Mouse (Mus musculus) stomach, embryonic 14.5 days (tissue): Measurements from ENCODE around the gene Aldh1a3. TPM values are rescaled to one million over a fixed set of nuclear protein-coding genes. Genes with fewer than 3 reads are reported as not detected.

Experiments
- ATAC-seq: fragments of 200-750 bp; cut with Nextera tagmentation; 2 replicates; pipeline ENCODE4 v1.8.0; 2017; ENCODE audit warnings: low read depth, moderate TSS enrichment; ENCODE audit not compliant: insufficient number of reproducible peaks, insufficient read depth, low FRiP score
- H3K27ac ChIP-seq: fragments of 300-500 bp; sonication (generic); 2 replicates; pipeline ENCODE4 v1.5.1; 2014; ENCODE audit warnings: mild to moderate bottlenecking, low read length, moderate library complexity, mixed read lengths
- H3K27me3 ChIP-seq: fragments of 300-500 bp; sonication (generic); 2 replicates; pipeline ENCODE4 v1.6.1; 2014; ENCODE audit warnings: low read length, control low read depth, mixed read lengths; ENCODE audit not compliant: control insufficient read depth, insufficient read depth
- H3K36me3 ChIP-seq: fragments of 300-500 bp; sonication (generic); 2 replicates; pipeline ENCODE4 v1.6.1; 2014; ENCODE audit warnings: mild to moderate bottlenecking, control low read depth, low read length, moderate library complexity, mixed read lengths; ENCODE audit not compliant: control insufficient read depth, insufficient read depth
- H3K4me1 ChIP-seq: fragments of 300-500 bp; sonication (generic); 2 replicates; pipeline ENCODE4 v1.6.1; 2014; ENCODE audit warnings: low read length, control low read depth, mixed read lengths; ENCODE audit not compliant: control insufficient read depth, insufficient read depth
- H3K4me2 ChIP-seq: fragments of 300-500 bp; sonication (generic); replicated peaks from 2 replicates; pipeline ENCODE4 v1.6.1; 2014; ENCODE audit warnings: low read depth, low read length, control low read depth
- H3K4me3 ChIP-seq: fragments of 300-500 bp; sonication (generic); 2 replicates; pipeline ENCODE4 v1.5.1; 2014; ENCODE audit warnings: low read depth, low read length, control low read depth
- H3K9ac ChIP-seq: fragments of 300-500 bp; sonication (generic); replicated peaks from 2 replicates; pipeline ENCODE4 v1.6.1; 2014; ENCODE audit warnings: low read depth, mild to moderate bottlenecking, control low read depth, low read length, moderate library complexity, mixed read lengths
- H3K9me3 ChIP-seq: fragments of 300-500 bp; sonication (generic); 2 replicates; pipeline ENCODE4 v1.6.1; 2016; ENCODE audit warnings: low read depth, low read length, control low read depth; ENCODE audit not compliant: control insufficient read depth
- WGBS: fragments of 180-500 bp; shearing (Covaris S2); extraction: QIAGEN DNeasy Blood & Tissue Kit; methylation state at CpG from one replicate; pipeline ENCODE4 v1.1.7; 2014; 5-methylcytosine and 5-hydroxymethylcytosine counted together
- microRNA-seq: library from miRNA; unstranded; fragments of <30 nt; microRNA quantifications from one replicate; pipeline ENCODE4, GENCODE M21; 2016
- polyA plus RNA-seq: library from polyadenylated mRNA; unstranded; fragments of >200 nt; fragmentation: Nextera tagmentation; extraction: Ambion mirVana; gene quantifications from 2 replicates; pipeline ENCODE4 v1.2.1, GENCODE M21; 2014

Aldh1a3 gene
- polyA plus RNA-seq, 1 experiment from 2014 or later = 11.4 TPM

- 74% methylated on average over 6 of the region's 6 CpGs for WGBS
- Histone ChIP-seq H3K36me3 (no peaks in the 10 kb centered on the region), H3K4me3 (no peak overlapping the region), H3K9ac (no peak overlapping the region), H3K27ac (no peak overlapping the region), H3K4me1 (peaks cover 18% of the 10 kb centered on the region), H3K27me3 (no peaks in the 10 kb centered on the region), H3K4me2 (no peak overlapping the region), H3K9me3 (no peaks in the 10 kb centered on the region)
- ATAC-seq = no peak
These were observed 84.5 kb downstream of the Aldh1a3 start for GRCm38 (mm10) chr7:66342831-66343230.

GRCm38 (mm10) chr7:66342323-66342722, 85.0 kb downstream of the Aldh1a3 start:
- Histone ChIP-seq H3K27me3 (no peaks in the 10 kb centered on the region), H3K27ac (no peak overlapping the region), H3K9me3 (no peaks in the 10 kb centered on the region), H3K4me1 (peaks cover 15% of the 10 kb centered on the region), H3K36me3 (no peaks in the 10 kb centered on the region), H3K4me2 (no peak overlapping the region), H3K9ac (no peak overlapping the region), H3K4me3 (no peak overlapping the region)
- no peak for ATAC-seq
- 42% methylated on average over 4 of the region's 4 CpGs for WGBS

Small RNA genes within 50 kb of the gene (microRNA-seq; reads per million reads assigned to microRNA genes)
- not detected for gene Mir7057

Other genes starting within 250 kb of the Aldh1a3 start
- not detected in 2 replicates for gene Gm10974, start 61.6 kb downstream of the Aldh1a3 start, polyA plus RNA-seq
- gene Lrrk1, start 39.2 kb downstream of the Aldh1a3 start, polyA plus RNA-seq = 17.5 and 17.9 TPM in 2 replicates